Mouse (Mus musculus) kidney, adult 8-10 months (tissue): Measurements from ENCODE around the gene Dcps.
"Not testable (repeated sequence)": the region's sequence is repeated elsewhere in the genome, so short reads cannot be mapped to it uniquely, and the experiment has no call there.

ENCODE experiments used
- DNase-seq, 2 experiments: peaks; one replicate each; pipeline ENCODE4 v3.0.0; 2022

Dcps gene

DNA sequence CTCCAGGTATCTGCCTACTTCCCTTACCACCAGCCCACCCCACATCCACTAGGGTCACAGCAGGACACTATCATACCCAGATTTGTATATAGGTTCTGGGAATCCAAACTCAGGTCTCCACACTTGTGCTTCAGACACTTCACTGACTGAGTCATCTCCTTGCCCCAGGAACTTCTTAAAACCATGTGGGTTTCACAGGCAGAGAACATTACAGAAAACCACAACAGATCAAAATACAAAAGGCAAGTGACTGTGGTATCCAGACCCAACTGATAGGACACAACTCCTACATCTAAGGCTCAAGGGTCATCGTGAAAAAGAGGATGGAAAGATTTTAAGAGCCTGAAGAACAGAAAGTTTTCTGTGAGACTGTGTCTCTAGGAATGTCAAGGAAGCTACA lies 2.5 kb downstream of the Dcps start:
- DNase-seq: no peak

DNA sequence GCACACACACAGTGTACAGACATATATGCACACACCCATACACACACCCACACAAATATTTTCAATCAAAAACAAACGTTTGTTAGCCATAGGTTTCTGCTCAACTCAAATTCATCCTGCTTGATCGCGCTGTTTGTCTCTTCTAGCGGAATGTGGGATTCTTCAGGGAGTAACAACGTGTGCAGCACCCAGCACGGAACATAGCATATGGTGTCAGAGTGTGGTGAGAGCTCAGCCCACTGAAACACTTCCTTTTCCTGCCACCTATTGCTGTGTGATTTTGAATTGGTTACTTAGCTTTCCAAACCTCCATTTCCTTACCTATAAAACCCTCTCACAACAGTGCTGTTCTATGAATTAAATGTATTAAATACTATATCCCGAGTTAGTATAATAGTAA lies 5.8 kb downstream of the Dcps start:
- no peak for DNase-seq

DNA sequence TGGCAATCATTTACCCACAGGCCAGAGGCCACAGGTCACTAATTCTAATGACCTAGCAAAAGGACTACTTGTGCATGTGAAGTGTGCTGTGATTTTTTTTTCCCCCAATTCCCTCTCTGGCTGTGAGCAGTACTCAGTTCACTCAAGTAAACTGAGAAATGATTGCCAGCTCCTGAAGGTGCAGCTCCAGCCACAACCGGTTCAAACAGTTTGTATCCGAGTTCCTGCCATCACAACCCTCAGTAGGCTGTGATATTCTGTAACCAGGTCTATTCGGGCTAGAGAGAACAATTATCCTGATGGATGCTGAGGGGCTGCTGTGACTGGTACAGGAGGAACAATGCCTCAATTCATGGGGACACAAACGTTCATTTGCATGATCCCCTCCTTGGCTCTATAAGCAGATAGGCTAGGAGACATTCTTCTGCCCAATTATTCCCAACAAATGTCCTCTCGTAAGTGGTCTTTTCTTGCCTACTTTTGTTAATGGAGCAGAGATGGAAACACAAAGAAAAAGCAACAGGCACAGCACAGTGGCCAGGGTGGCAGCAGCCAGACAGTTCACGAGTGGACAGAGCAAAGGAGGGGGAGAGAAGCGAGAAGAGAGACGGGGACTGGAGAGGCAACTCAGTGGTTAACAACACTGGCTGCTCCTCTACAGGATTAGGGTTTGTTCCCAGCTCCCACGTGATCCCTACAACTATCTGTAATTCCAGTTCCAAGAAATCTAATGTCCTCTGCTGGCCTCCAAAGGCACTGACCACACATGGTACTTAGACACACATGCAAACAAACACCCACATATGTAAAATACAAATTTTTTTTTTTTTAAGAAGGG lies 8.8 kb downstream of the Dcps start:
- peak; percentile 79 to 86 for DNase-seq

DNA sequence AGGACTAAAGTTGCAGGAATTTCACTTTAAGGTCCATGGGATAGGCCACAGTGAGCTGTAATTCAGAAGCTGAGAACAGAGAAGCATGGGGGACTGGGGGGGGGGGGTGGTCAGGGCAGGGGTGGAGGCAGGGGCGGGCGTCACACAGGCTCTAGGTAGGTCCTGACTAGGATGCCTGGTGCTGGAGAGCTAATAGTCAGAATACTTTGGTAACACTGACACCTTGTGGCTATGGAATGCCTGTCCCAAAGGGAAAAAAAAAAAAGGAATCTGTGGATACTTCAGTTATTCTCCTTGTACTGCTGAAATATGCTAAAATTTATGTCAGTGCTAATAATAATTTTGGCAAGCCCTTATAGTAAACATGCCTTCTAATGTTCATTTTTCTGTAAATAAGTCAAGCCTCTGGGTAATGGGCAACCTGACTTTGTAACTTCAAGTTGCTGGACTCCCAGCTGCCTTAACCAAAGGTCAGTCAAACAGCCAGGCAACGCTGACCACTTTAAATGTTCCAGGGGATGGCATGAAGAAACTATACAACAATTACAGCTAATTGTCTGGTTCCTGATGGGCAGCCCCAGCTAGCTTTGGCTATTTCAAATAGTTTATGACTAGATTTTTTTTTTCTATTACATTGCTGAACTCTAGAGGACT lies 9.6 kb downstream of the Dcps start:
- peak in 1 of 2 experiments; percentile 45 for DNase-seq

DNA sequence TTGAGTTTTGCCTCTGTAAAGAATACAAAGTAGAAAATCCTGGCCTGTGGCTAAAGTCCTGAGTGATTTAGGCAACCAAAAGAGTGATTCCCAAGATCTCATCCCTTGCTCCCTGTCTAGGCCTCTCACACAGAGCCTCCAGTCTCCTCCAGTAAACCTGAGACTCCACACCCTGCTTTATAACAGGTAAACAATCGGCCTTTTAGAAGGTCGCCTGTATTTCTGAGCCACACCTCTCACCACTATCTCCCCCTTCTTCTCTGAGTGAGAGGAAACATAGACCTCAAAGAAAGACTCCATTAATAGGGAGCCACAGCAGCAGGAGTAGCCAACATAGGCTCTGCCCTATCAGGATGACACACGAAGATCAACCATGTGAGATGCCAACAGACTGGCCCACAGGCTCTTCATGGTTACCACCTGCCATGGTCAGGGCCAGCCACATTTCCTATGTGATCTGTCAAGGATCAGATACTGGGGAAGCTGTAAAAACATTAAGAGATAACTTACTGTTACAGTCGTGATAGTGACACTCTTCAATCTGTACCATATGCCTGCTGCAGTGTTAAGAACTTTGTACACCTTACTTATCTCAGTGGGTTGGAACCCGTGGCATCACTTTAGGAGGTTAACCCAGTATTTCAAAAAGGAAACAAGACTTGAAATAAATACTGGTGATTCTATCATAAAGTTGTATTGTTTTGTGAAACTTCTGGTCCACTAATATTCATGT lies 11.6 kb downstream of the Dcps start:
- DNase-seq: no peak

DNA sequence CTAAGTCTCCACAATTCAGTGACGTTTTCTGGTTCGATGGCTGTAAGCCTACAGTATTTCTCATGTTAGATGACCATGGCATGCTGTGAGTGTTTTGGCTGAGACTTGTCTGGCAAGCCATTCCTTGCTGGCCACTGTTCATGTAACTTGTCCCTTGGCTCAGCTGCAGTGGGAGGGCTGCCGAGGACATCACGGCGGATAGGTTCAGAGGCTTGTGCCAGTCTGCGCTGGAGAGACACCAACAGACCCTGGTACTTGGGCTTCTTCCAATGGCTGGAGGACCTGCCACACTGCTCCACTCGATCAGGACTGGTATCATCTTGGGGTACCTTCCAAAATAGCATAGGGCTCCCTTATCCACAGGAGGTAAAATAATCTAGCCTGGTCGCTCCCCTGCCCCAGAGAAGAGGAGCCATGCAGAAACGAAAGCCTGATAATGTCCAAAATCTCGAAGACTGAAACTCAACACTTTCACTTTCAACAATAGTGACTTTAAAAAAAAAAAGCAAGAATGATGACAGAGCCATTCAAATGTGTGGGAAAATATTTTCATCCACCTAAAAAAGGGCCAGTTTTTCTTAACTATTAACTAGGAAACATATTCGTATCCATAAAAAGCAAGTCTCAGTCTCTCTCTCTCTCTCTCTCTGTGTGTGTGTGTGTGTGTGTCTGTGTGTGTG lies 12.7 kb downstream of the Dcps start:
- DNase-seq: peak; percentile 37 to 50

DNA sequence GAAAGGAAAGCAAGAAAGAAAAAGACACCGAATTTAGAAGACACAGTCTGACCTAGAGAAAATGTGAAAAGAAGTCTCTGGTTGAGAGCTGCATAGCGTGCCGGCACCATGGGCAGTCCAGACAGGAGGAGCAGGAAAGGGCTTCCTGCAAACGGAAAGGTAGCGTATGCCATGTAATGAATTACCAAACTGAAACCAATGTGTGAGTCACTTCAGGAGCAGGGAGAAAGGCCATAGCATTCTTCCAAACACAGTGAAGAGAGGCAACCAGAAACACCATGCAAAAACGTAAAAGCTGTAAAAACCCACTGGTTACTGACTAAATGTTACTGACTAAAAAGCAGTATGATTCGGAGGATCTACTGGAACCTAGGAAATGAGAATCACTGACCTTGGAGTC lies 14.1 kb downstream of the Dcps start:
- no peak for DNase-seq

DNA sequence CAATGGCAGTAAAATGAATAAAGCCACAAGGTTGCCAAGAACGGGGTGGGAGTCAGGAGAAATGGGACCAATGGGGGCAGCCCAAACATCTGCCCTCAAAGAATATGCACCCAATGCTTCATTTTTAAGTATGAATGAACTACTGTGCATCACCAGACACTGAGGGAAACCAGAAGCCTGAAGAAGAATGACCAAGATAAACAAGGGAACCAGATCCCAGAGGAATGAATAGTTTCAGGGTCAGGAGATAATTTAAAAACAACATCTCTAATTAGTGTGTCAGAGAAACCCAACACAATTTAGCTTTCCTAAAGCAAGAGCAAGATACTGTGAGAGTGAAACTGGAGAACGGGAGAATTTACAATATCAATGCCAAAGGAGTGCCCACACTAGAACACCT lies 15.2 kb downstream of the Dcps start:
- no peak for DNase-seq

DNA sequence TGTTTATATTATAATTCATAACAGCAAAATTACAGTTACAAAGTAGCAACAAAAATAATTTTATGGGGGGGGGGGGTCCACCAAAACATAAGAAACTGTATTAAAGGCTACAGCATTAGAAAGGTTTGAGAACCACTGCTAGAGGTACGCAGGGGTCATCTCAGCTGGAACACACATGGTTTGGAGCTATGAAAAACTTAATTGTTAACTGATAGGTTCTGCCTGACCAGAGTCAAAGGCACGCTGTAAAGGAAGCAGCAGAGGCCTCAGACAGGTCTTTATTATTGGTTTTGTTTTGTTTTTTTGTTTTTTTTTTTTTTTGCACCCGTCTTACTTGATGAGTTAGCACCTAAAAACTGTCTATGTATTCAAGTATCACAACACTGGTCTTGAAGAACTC lies 17.4 kb downstream of the Dcps start:
- DNase-seq: no peak

DNA sequence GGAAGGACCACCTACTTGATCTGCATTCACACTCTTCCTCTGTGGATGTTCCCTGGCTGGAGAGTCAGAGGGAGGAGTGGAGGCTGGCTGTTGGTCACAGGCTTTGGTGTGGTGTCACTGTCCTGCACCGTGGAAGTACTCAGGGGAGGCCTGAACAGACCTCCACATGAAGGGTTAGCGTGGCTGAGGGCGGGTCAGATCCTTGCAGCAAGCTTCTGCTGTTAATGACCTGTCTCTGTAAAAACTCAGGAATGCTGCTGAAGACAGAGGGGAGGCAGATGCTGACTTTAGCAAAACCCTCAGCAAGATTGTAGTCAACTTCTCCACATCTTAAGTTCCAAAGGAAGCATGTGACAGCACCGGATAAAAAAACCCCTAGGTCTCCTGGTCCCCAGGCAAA lies 19.0 kb downstream of the Dcps start:
- DNase-seq: no peak

DNA sequence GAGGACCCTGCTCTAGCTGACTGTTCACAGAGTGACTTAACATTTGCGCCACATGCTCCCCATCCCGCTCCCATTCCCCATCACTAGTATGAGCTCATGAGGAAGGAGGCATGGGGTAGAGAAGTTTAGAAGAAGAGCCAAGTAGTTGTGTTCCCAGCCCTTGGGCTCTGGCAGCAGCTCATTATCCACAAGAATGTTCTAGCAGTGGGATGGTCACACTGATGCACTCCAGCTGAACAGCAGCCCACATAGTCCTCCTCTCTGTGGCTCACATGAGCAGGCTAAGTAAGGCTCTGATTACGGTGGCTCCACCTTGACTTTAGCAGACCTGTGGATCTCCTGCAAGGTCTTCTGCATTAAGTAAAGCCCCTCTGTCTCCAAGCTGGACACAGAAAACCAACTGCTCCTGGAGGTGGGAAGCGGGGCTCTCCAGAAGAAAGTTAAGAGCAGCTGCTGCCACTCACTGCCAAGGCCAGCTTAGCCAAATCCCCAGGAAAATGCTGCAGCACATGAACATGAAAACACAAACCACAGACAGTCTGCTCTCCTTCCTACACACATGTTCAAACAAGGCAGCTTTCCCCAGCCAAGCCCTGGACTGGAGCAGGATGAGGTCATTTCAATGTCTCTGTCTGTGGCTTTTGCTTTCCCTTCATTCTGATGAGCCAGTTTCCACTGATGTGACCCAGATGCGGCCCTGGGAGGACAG lies 19.7 kb downstream of the Dcps start:
- DNase-seq: no peak

DNA sequence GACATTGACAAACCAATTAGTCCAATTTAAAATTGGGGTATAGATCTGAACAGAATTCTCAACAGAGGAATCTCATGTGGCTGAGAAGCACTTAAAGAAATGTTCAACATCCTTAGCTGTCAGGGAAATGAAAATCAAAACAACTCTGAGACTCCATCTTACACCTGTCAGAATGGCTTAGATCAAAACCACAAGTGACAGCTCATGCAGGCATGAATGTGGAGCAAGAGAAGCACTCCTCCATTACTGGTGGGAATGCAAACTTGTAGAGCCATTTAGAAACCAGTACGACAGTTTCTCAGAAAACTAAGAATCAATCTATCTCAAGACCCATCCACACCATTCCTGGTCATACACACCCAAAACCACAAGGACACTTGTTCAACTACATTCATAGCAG lies 22.9 kb downstream of the Dcps start:
- DNase-seq: no peak

DNA sequence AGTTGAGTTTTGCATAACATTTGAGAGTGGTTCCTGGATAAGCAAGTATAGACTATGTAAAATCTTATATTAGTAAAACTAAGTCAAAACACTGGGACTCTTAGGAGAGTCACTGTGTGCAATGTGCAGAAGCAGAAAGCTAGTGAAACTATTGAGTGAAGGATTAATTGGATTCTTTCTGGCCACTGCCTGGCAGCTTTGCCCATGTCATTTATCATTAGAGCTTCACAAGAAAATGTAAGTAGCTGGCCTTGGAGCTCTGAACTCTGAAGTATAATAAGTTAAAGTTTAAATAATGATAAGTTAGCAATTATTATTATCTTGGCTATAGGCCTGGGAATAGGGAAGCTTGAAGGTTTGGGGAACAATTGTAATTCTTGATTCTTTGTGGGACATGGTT lies 27.0 kb downstream of the Dcps start:
- not testable (repeated sequence) for DNase-seq

DNA sequence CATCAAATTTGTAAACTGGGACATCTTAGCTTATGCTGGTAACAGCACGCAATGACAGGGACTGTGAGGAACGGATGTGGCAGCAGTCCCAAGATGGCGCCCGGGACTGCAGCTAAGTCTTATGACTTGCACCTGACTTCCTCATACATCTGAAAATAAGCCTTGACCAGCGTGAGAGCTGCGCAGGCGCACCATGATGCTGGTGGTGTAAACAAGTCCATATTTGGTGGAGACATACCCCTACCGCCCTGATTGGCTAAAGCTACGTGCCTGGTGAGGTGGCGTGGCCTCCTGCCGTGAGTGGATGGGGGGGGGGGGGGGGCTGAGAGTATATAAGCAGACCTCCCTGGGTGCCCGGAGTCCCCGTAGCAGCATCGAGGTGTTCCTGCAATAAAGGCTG lies 28.6 kb downstream of the Dcps start:
- not testable (repeated sequence) for DNase-seq

DNA sequence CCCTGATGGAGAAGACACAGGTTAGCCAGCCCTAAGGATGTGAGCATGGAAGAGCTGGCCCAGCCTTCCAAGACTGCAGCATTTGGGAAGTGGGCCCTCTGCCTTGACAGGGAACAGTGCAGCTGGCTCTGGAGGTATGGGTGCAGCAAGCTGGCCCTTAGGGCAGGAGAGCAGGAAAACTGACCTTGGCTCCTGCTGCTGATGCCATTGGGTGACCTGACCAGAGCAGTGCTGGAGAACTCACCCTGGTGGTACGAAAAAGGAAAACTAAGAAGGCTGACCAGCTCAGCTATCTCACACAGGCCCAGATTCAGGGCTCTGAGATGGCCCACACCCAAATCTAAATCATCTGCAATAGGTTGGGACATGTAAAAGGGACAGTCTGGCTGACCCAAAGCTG lies 30.0 kb downstream of the Dcps start:
- no peak for DNase-seq

DNA sequence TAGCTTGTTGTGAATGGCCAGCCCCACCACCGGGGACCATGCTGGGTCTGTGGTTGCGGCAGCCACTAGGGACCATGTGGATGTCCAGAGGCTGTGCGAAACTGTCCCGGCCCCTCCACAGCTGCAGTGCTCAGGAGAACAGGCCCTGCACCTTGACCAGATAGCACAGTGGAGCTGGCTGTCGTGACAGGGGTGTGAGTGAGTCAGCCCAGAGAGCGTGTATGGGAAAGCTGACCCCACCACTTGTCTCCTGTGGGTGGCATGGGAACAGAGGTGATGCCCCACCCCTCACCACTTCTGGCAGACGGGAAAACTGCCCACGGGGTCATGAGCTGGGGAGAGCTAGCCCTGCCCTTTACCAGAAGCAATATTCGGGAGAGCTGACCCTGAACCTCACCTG lies 30.7 kb downstream of the Dcps start:
- no peak for DNase-seq

DNA sequence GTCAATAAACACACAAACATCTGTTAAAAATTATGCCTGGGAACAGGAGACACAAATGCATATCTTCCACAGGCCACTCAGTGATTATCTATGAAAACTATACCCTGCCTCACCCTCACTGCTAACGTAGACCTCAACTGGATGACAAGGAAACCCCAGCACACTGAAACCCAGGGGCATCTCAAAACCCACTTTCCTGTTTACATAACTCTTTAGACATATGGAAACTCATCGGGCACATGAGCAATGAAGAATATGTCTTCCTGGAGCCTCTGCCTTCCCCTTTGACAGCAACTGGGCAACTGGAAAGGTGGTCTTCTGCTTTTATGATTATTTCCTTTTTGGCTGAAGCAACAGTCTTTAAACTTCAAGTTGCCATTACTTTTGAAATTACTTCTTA lies 33.6 kb downstream of the Dcps start:
- DNase-seq: no peak

DNA sequence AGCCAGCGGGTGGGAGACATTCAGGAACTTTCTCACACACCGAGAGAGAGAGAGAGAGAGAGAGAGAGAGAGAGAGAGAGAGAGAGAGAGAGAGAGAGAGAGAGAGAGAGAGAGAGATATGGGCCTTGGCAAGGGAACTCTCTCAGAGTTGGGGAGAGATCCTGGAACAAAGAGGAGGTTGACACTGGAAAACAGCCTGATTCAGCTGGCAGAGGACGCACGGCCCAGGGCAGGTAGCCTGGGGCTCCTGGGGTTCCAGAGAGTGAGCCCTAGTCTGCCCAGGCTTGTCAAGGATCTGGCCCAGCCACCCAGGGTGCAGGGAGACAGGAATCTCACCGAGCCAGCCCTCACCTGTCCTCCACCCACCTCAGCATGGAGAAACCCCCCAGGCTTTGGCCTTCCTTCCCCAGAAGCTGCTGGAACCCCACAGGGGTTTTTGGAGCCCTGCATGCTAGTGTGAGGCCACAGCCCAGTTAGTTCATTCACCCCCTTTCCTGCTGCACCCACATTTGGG lies 36.6 kb downstream of the Dcps start:
- no peak for DNase-seq

DNA sequence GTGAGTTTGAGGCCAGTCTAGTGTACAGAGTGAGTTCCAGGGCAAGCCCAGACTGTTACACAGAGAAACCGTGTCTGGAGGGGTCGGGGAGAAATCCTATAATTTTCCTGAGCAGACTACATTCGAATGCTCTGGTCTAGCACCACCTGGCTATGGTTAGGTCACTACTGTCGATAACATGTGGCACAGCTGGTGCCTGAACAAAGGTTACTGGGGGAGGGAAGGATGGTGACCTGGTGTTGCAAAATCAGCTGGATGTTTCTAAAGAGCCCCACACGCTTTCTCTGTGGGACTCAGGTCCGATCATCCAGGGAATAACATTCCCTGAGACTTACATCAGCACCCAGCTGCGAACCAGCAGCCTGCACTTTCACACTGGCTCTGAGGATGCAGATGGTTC lies 37.8 kb downstream of the Dcps start:
- DNase-seq: no peak

DNA sequence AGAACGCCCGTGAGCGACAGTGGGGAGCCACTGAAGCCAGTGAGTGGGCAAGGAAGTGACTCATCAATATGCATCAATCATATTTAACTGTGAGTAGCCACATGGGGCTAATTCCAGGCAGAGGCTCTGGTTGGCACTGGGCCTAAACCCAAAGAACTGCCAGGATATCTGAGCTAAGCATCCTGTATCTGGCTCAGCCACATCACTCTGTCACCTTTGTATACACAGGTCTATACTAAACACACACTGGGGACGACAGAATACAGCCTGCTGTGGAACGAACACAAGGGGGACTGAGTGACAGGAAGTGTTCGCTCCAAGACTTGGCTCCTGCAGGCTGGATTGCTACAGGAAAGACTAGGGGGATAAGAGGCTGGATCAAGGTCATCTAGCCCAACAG lies 40.3 kb downstream of the Dcps start:
- no peak for DNase-seq

DNA sequence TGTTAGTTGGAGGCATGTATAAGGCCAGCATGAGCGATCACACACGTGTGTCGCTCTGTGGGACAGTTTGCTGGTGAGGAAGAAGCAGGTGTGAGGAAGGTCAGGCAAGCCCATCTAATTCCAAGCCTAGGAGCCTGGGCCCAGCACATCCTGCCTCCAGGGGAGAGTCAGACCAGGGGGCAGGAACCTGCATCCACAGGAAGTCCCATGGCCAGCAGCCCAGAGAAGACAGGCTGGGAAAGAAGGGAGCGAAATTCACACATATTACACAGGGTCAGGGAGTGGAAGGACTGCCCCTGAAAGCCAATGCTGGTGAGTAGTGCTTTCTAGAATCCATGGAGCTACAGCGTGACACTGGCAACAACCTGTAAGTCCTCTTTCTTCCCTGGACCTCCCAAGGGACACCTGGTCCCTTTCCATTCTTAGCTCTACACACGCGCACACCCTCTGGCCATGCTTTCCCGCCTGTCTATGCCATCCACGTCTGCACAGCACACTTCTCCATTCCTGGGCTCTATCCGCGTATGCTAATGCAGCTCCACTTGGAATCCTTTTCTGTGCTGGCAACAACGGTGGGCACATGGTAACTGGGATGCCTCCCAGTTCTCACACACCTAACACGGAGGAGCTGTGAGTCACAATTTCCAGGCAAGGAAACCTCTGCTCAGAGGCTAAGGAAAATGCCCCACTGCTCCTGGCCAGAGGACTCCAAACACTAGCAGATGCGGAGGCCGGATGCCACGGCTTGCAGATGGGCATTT lies 44.0 kb downstream of the Dcps start:
- no peak for DNase-seq

DNA sequence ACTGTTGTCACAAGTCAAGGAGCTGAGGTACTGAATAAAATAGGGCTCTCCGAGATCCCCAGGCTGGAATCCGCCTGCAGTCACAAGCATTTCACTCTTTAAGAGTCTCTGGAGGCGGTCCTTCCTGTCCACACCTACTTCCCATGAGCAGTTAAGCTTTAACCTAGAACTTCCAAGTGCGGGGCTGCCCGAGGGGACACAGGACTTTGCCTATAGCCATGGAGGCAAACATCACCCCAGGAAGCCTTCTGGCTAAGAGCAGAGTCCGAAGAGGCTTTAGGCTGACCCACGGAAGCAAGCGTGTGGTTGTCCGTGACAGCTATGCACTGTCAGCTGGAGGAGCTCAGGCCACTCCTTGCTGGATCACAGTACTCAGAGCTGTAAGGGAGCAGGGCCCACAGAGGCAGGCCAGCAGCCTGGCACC lies 46.9 kb downstream of the Dcps start:
- peak; percentile 56 to 68 for DNase-seq
